Mouse (Mus musculus): Measurements from ENCODE around the gene Ccl4.
A peak's percentile ranks its signal among the peaks of the same experiment; 100 is the strongest.

Gene Ccl4

GRCm38 (mm10) chr11:83662204-83662603, at the start of gene Ccl4:
Gene Ccl4 (plus strand): TSS chr11:83662584.
- no peak for DNase-seq (ENCODE audit: low spot score in 2 of 2)

DNA sequence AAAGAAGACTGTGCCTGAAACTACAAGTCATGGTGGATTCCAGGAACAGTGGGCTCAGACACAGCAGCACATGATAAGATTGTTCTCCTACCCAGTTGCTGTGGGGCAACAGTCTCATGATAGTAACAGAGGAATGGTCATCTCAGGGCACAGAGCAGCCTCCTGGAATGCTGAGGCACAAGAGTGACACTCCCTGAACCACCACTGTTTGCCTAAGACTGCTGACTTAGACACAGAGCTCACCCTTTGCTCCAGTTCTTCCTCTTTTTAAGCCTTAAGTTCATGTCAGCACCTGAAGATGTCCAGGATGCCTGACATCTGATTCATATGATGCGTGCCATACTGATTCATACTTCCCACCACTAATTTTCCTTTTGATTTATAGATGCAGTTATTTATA, 45.8 kb upstream of the Ccl4 start:
- no peak for DNase-seq (ENCODE audit: low spot score in 2 of 2)

GRCm38 (mm10) chr11:83618238-83618637, 44.1 kb upstream of the Ccl4 start:
- no peak for DNase-seq (ENCODE audit: low spot score in 2 of 2)

GRCm38 (mm10) chr11:83619037-83619436, 43.3 kb upstream of the Ccl4 start:
- no peak for DNase-seq (ENCODE audit: low spot score in 2 of 2)

- DNase-seq (ENCODE audit: low spot score in 2 of 2) = no peak
These were observed 38.8 kb upstream of the Ccl4 start for GRCm38 (mm10) chr11:83623586-83623985.

GRCm38 (mm10) chr11:83628808-83629207, 33.6 kb upstream of the Ccl4 start:
- no peak for DNase-seq (ENCODE audit: low spot score in 2 of 2)

DNA sequence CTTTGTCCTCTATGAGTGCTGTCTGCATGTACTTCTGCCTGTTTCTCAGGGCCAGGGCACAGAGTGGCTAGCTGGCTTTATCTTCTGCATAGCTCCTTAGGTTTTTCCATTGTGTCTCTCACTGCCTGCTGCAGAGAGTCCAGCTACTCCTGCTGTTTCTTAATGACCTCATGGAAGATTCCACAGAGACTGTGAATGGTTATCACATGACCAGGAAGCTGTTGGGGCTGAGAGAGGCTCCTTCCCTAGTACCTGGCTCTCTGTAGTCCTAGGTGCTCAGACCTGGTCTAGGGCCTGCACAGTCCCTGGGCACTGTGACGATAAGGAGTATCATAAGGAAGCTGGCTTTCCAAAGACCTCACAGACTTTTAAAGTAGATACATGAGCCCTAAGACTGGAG, 31.8 kb upstream of the Ccl4 start:
- no peak for DNase-seq (ENCODE audit: low spot score in 2 of 2)

DNA sequence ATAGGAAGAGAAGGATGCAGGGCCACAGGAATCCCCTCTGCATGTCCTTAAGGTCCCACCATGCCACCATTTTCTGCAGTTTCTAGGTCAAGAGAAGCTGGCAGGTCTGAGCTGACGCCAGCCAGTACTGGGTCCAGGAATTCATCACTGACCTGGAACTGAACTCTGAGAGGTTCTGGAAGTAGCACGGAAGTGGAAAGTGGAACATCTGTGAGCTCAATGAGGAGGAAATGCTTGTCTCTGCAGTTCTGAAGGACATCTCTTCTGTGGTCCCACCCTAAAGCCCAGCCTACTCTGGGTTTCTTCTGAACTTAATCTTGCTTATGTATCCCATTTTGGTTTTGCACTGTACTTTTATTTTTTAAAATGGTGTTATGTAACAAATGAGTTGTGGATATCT, 31.3 kb upstream of the Ccl4 start:
- DNase-seq (ENCODE audit: low spot score in 2 of 2) = peak in 1 of 2 experiments; percentile 51

GRCm38 (mm10) chr11:83632744-83633143, 29.6 kb upstream of the Ccl4 start:
- DNase-seq (ENCODE audit: low spot score in 2 of 2) = no peak

DNA sequence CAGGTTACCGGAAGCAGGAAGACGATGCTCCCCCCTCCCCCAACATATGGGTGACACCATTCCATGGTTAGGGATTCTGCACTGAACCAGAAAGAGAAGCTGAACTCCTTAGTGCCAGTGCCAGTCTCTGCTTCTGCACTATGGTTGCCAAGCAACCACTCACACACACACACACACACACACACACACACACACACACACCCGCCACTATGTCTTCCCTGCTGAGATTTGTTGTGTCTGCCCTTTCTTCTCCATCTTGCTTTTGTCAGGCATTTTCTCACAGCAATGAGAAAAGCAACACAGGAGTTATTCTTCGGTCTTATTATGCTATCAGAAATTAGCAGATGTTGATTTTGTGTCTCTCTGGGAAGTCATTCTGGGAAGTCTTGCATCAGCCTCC, 28.0 kb upstream of the Ccl4 start:
- DNase-seq (ENCODE audit: low spot score in 2 of 2) = no peak

DNA sequence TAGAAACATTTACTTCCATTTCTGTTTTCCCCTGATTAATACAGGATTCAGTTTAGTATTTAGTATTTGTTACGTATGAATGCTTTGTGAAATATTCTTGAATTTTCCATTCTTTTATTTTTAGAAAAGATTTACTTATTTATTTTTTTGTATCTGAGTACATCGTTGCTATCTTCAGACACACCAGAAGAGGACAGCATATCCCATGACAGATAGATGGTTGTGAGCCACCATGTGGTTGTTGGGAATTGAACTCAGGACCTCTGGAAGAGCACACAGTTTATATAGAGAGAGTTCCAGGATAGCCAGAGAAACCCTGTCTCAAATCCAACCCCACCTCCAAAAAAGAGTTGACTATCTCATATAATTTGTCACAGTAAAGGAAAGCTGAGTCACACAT, 27.5 kb upstream of the Ccl4 start:
- DNase-seq (ENCODE audit: low spot score in 2 of 2) = no peak

DNA sequence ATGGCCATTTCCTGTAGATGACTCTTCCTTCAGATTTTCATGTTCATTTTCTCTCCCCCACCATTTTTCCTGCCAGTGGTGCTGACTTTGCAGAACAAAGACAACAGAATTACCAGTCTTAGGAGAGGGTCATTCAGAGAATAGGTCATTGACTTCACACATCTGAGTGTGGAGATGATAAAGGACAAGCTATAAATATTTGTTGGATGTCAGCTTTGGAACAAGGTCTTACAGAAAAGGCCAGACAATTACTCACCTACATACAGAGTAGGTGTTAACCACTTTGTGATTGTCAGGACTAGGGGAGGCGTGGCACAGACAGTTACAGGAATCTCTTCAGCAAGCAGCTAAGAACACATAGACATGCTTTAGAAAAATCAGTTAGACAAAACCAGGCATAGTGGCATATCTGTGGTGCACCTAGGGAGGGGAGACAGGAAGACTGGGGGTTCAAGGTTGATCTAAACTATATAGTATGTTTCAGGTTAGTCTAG, 25.6 kb upstream of the Ccl4 start:
- DNase-seq (ENCODE audit: low spot score in 2 of 2) = no peak

DNA sequence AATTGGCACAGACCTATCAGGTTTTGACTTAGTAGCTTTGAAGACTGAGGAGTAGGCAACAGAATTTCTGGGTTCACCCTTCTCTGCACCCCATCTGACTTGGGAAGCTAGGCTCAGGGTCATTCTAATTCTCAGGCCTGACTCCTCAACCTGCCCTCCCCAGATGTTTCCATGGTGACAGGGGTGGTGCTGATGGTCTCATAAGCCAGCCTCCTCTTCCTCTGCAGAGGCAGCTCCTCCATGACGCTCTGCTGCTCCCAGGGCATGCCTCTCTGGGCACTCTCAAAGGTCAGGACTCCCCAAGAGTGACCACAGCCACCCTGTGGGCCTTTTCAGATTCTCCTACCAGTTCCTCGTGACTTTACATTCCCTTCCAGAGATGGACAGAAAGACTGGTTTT, 23.4 kb upstream of the Ccl4 start:
- DNase-seq (ENCODE audit: low spot score in 2 of 2) = no peak

DNA sequence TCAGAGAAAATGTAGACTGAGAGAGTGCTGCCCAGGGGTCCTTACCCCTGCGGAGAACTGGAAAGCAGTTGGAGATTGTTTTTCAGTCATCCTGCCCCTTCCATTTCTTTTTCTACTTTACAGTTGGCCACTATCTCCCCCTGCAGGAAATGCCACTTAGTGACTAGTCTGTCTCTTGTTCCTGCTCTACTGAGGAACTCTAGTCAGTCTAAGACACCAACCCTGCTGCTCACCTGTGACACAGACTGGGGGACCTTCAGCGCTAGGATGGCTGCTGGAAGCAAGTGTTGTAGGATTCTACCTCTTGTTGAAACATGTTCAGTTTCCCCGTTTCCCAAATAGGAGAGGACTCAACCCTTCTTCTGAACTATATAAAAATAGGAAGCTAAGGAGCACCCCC, 22.9 kb upstream of the Ccl4 start:
- DNase-seq (ENCODE audit: low spot score in 2 of 2) = no peak

- DNase-seq (ENCODE audit: low spot score in 2 of 2) = peak in 1 of 2 experiments; percentile 33
These were observed 22.2 kb upstream of the Ccl4 start for GRCm38 (mm10) chr11:83640141-83640540.

DNA sequence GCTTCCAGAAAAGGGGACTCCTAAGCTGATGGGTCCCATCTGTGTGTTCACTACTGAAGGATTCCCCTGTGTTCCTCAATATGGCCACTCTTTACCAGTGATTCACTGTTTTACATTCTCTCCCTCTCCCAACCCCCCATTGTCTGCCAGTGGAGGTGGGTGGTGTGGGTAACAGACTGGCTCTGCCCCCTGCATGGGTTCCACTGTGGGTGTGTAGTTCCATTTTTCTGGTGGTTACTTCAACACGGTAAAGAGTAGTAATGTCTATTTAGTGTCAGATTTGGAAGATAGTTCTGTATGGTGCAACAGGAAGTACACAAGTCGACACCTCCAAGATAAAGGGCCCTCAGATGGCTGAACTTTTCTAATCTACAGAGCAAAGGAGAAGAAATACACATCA, 21.2 kb upstream of the Ccl4 start:
- no peak for DNase-seq (ENCODE audit: low spot score in 2 of 2)

DNA sequence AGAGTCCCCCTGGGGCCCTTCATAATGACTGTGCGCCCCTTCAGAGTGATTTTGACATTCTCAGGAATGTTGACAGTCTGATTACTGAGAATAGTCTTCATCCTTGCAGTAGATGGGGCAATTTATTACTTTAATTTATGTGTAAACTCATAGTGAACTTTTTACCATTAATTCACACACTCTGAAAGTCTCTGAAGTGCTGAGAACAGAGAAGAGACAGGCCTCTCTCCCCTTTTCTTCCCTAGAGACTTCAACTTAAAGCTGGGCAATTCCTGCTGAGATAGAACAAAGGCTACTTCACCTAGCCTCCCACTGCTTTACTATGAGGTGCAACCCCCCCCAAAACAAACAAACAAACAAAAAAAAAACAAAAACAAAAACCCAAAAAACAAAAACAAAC, 16.9 kb upstream of the Ccl4 start, which contains the start of gene Rpl9-ps1:
Gene Rpl9-ps1, minus strand, starts transcription at position 101 of the 400 bp plus-strand sequence.
- DNase-seq (ENCODE audit: low spot score in 2 of 2) = no peak

DNA sequence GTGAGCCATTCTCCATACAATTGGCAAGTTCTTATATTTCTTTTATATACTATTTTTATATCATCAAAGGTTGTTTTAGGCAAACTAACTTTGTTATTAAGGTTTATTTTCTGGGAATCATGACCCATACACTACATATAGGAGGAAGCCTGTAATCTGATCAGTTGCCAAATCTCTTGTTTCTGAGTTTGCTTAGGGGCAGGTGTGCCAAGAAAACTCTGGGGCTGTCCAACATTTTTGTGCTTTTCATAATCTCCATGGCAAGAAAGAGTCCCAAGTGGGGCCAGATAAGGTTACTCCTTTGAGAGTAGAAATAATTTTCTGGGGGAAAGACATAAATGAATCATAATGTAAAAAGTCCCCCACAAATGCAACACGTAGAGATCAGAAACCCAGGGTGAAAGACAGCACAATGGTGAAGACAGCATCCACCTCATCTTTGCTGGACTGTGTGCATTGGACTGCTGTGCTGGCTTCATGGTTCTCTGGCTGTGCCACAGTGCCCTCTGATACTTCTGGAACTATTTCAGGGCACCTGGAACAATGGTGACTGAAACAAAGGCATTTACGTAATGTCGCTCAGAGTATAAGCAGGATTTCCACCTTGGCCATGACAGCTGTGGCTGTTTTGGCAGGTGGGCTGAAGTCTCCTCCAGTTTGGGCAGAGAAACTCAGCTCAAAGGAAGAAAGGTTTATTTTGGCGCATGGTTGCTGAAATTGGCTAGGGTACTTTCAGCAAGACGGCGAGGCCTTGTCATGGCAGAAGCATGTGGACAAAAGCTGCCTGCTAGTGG, 15.8 kb upstream of the Ccl4 start:
- DNase-seq (ENCODE audit: low spot score in 2 of 2) = no peak

- peak; percentile 27 to 43 for DNase-seq (ENCODE audit: low spot score in 2 of 2)
These were observed 13.0 kb upstream of the Ccl4 start, which contains the start of gene Ccl3 for GRCm38 (mm10) chr11:83649305-83649841. Gene Ccl3 (minus strand): TSS chr11:83649355.

- DNase-seq (ENCODE audit: low spot score in 2 of 2) = no peak
These were observed 7.8 kb upstream of the Ccl4 start for GRCm38 (mm10) chr11:83654606-83655005.

DNA sequence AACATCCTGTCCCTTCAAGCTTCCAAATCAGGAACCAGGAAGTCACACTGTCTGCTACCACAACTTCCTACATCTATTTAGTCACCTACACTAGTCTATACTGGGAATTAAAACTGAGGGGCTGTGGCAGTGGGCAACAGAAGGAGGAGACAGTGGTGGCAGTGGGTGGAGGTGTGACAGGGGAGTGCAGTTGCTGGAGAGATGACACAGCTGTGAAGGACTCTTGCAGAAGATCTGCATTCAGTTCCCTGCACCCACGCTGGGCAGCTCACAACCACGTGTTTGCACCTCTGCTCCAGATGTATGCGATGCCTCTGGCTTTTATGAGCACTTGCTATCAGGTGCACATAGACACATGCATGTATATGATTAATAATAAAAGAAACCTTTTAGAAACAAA, 4.9 kb upstream of the Ccl4 start:
- no peak for DNase-seq (ENCODE audit: low spot score in 2 of 2)

DNA sequence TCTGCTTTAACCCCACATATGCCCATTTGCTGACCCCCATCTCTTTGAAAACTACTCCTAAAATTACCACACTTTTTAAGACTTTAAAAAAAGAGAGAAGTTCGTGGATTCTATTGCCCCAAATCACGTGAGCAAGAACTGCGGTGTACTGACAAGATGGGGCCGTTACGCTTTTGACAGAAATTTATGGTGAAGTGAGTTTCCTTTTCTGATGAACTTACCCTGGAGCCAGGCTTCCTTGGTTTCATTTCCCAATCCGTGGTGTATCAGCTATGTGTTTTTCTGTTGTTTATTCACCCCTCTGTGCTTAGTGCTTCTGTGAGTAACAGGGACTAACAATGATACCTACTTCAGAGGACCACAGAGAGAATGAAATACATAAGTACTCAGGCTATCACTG, 3.6 kb upstream of the Ccl4 start:
- no peak for DNase-seq (ENCODE audit: low spot score in 2 of 2)

GRCm38 (mm10) chr11:83663532-83663931, 1.1 kb downstream of the Ccl4 start:
- DNase-seq (ENCODE audit: low spot score in 2 of 2) = peak in 1 of 2 experiments; percentile 27
